Mouse (Mus musculus): ENCODE data around the gene Ddx24.

The Ddx24 gene

GRCm38 (mm10) chr12:103389982-103390381, 35.6 kb downstream of the Ddx24 start:
- DNase-seq (ENCODE audit: low read depth, low spot score) = no peak

- DNase-seq (ENCODE audit: low read depth, low spot score) = no peak
Observed at GRCm38 (mm10) chr12:103389348-103389727, 36.3 kb downstream of the Ddx24 start.

GRCm38 (mm10) chr12:103388505-103389347, 36.9 kb downstream of the Ddx24 start, which contains the start of gene Otub2:
Gene Otub2, plus strand, starts transcription at chr12:103388682.
- peak; percentile 96 for DNase-seq (ENCODE audit: low read depth, low spot score)

- DNase-seq (ENCODE audit: low read depth, low spot score) = no peak
Observed at GRCm38 (mm10) chr12:103380226-103380625, 45.4 kb downstream of the Ddx24 start.

- no peak for DNase-seq (ENCODE audit: low read depth, low spot score)
Observed at GRCm38 (mm10) chr12:103376774-103377173, 48.9 kb downstream of the Ddx24 start.

GRCm38 (mm10) chr12:103376124-103376523, 49.5 kb downstream of the Ddx24 start:
- DNase-seq (ENCODE audit: low read depth, low spot score) = no peak

GRCm38 (mm10) chr12:103373530-103374236, 51.9 kb downstream of the Ddx24 start:
- no peak for DNase-seq (ENCODE audit: low read depth, low spot score)

GRCm38 (mm10) chr12:103371711-103372110, 53.9 kb downstream of the Ddx24 start:
- peak; percentile 45 for DNase-seq (ENCODE audit: low read depth, low spot score)

- DNase-seq (ENCODE audit: low read depth, low spot score) = no peak
Observed at GRCm38 (mm10) chr12:103370861-103371260, 54.8 kb downstream of the Ddx24 start.

- no peak for DNase-seq (ENCODE audit: low read depth, low spot score)
Observed at GRCm38 (mm10) chr12:103368777-103369176, 56.9 kb downstream of the Ddx24 start.

- DNase-seq (ENCODE audit: low read depth, low spot score) = no peak
Observed at GRCm38 (mm10) chr12:103368326-103368669, 57.3 kb downstream of the Ddx24 start.

GRCm38 (mm10) chr12:103367620-103368325, 57.9 kb downstream of the Ddx24 start:
- peak; percentile 74 for DNase-seq (ENCODE audit: low read depth, low spot score)

- no peak for DNase-seq (ENCODE audit: low read depth, low spot score)
Observed at GRCm38 (mm10) chr12:103367171-103367570, 58.5 kb downstream of the Ddx24 start.

GRCm38 (mm10) chr12:103362336-103362735, 63.3 kb downstream of the Ddx24 start:
- no peak for DNase-seq (ENCODE audit: low read depth, low spot score)

GRCm38 (mm10) chr12:103361539-103362307, 63.9 kb downstream of the Ddx24 start:
- DNase-seq (ENCODE audit: low read depth, low spot score) = no peak

- no peak for DNase-seq (ENCODE audit: low read depth, low spot score)
Observed at GRCm38 (mm10) chr12:103360812-103361211, 64.8 kb downstream of the Ddx24 start.

GRCm38 (mm10) chr12:103358951-103359801, 66.5 kb downstream of the Ddx24 start:
- DNase-seq (ENCODE audit: low read depth, low spot score) = no peak

- no peak for DNase-seq (ENCODE audit: low read depth, low spot score)
Observed at GRCm38 (mm10) chr12:103358216-103358615, 67.4 kb downstream of the Ddx24 start.
